Mouse (Mus musculus) intestine, embryonic 14.5 days (tissue): ENCODE results near the gene Zkscan8. TPM values are rescaled to one million over a fixed set of nuclear protein-coding genes. Genes with fewer than 3 reads are reported as not detected.
"Not testable (repeated sequence)": the region's sequence is repeated elsewhere in the genome, so short reads cannot be mapped to it uniquely, and the experiment has no call there.

ENCODE experiments used
- ATAC-seq: fragments of 200-750 bp; cut with Nextera tagmentation; replicated peaks from 2 replicates; pipeline ENCODE4 v1.8.0; 2017; ENCODE audit warnings: low read depth, moderate number of reproducible peaks, moderate TSS enrichment, moderate library complexity; ENCODE audit not compliant: low FRiP score, low TSS enrichment
- DNase-seq: peaks from one replicate; pipeline ENCODE4 v3.0.0-alpha.2; 2018; ENCODE audit warnings: low spot score
- H3K27ac ChIP-seq: fragments of 300-500 bp; sonication (generic); 2 replicates; pipeline ENCODE4 v1.5.1; 2014; ENCODE audit warnings: low read depth, mild to moderate bottlenecking, control low read depth
- H3K27me3 ChIP-seq: fragments of 300-500 bp; sonication (generic); replicated peaks from 2 replicates; pipeline ENCODE4 v1.6.1; 2014; ENCODE audit warnings: low read length, control low read depth; ENCODE audit not compliant: control insufficient read depth, insufficient read depth
- H3K36me3 ChIP-seq: fragments of 300-500 bp; sonication (generic); 2 replicates; pipeline ENCODE4 v1.6.1; 2014; ENCODE audit warnings: low read length, control low read depth; ENCODE audit not compliant: control insufficient read depth, insufficient read depth
- H3K4me1 ChIP-seq: fragments of 300-500 bp; sonication (generic); replicated peaks from 2 replicates; pipeline ENCODE4 v1.6.1; 2014; ENCODE audit warnings: low read length, control low read depth, mixed read lengths; ENCODE audit not compliant: control insufficient read depth, insufficient read depth
- H3K4me2 ChIP-seq: fragments of 300-500 bp; sonication (generic); 2 replicates; pipeline ENCODE4 v1.6.1; 2014; ENCODE audit warnings: low read length
- H3K4me3 ChIP-seq: fragments of 300-500 bp; sonication (generic); 2 replicates; pipeline ENCODE4 v1.5.1; 2014; ENCODE audit warnings: low read depth, low read length, control low read depth, mixed read lengths
- H3K9ac ChIP-seq: fragments of 300-500 bp; sonication (generic); 2 replicates; pipeline ENCODE4 v1.6.1; 2014; ENCODE audit warnings: mild to moderate bottlenecking, low read length
- H3K9me3 ChIP-seq: fragments of 300-500 bp; sonication (generic); 2 replicates; pipeline ENCODE4 v1.6.1; 2016; ENCODE audit warnings: low read length, control low read depth; ENCODE audit not compliant: control insufficient read depth
- WGBS: fragments of 180-500 bp; shearing (Covaris S2); extraction: QIAGEN DNeasy Blood & Tissue Kit; methylation state at CpG from one replicate; pipeline ENCODE4 v1.1.7; 2014; 5-methylcytosine and 5-hydroxymethylcytosine counted together
- polyA plus RNA-seq: library from polyadenylated mRNA; unstranded; fragments of >200 nt; fragmentation: Nextera tagmentation; extraction: Ambion mirVana; gene quantifications from 2 replicates; pipeline ENCODE4 v1.2.1, GENCODE M21; 2014

The Zkscan8 gene
- polyA plus RNA-seq: 8.2 and 9.6 TPM in 2 replicates

- Histone ChIP-seq H3K27me3 (no peaks in the 10 kb centered on the region), H3K9me3 (no peaks in the 10 kb centered on the region), H3K4me1 (peaks cover 7% of the 10 kb centered on the region), H3K4me3 (peak within 1 kb of the TSS; percentile 60), H3K9ac (peak within 1 kb of the TSS; percentile 94), H3K27ac (peak within 1 kb of the TSS; percentile 91), H3K36me3 (peaks cover 13% of the 10 kb centered on the region), H3K4me2 (peak within 1 kb of the TSS; percentile 74)
- ATAC-seq (peak; percentile 96), DNase-seq (peak; percentile 97)
- WGBS: under 1% methylated on average over 39 of the region's 39 CpGs
Observed at GRCm38 (mm10) chr13:21530781-21531201, at the start of gene Zkscan8. Zkscan8 (minus strand) TSS chr13:21531120.

DNA sequence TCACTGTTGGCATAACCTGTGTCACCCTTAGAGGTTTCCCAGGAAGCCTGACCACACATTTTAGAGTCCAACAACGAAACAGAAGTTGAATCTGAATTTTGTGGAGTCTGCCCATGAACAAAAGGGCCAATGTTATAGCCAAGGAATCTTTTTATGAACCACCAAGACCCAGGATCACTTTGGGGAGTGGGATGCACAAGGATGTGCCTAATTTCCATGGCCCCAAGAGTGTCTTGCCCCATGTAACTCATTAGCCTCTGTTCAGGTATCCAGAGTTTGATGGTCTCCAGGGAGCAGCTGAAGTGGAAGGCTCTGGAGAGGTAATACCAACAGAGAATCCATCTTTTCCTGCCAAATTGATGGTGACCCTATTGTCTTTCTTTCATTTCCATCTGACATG lies 28.9 kb upstream of the Zkscan8 start, which contains the start of gene Olfr1535:
Gene Olfr1535 (minus strand): TSS at position 101 of the 400 bp plus-strand sequence.
- Histone ChIP-seq H3K27ac (no peak within 1 kb of the TSS), H3K27me3 (no peaks in the 10 kb centered on the region), H3K4me3 (no peak within 1 kb of the TSS), H3K9me3 (no peaks in the 10 kb centered on the region), H3K4me1 (no peaks in the 10 kb centered on the region), H3K4me2 (no peak within 1 kb of the TSS), H3K9ac (no peak within 1 kb of the TSS), H3K36me3 (no peaks in the 10 kb centered on the region)
- WGBS: 59% methylated on average over 1 of the region's 1 CpGs
- no peak for ATAC-seq
- no peak for DNase-seq

- DNase-seq (no peak), ATAC-seq (no peak)
- Histone ChIP-seq H3K9ac (no peak overlapping the region), H3K36me3 (no peaks in the 10 kb centered on the region), H3K4me1 (no peaks in the 10 kb centered on the region), H3K27me3 (no peaks in the 10 kb centered on the region), H3K4me2 (no peak overlapping the region), H3K9me3 (no peaks in the 10 kb centered on the region), H3K4me3 (no peak overlapping the region), H3K27ac (no peak overlapping the region)
- 50% methylated on average over 3 of the region's 3 CpGs for WGBS
Observed at GRCm38 (mm10) chr13:21550416-21551110, 19.6 kb upstream of the Zkscan8 start.

GRCm38 (mm10) chr13:21549487-21549886 lies 18.6 kb upstream of the Zkscan8 start:
- no peak for DNase-seq
- Histone ChIP-seq H3K9ac (no peak overlapping the region), H3K27ac (no peak overlapping the region), H3K36me3 (no peaks in the 10 kb centered on the region), H3K4me1 (no peaks in the 10 kb centered on the region), H3K27me3 (no peaks in the 10 kb centered on the region), H3K9me3 (no peaks in the 10 kb centered on the region), H3K4me3 (no peak overlapping the region), H3K4me2 (no peak overlapping the region)
- WGBS: 86% methylated on average over 3 of the region's 3 CpGs
- ATAC-seq: no peak

- 75% methylated on average over 1 of the region's 1 CpGs for WGBS
- Histone ChIP-seq H3K27ac (no peak within 1 kb of the TSS), H3K4me1 (no peaks in the 10 kb centered on the region), H3K9ac (no peak within 1 kb of the TSS), H3K36me3 (no peaks in the 10 kb centered on the region), H3K4me2 (no peak within 1 kb of the TSS), H3K9me3 (no peaks in the 10 kb centered on the region), H3K27me3 (no peaks in the 10 kb centered on the region), H3K4me3 (no peak within 1 kb of the TSS)
- no peak for ATAC-seq
- no peak for DNase-seq
Observed at GRCm38 (mm10) chr13:21542708-21543107, 11.8 kb upstream of the Zkscan8 start, which contains the start of gene Olfr1366. Olfr1366 (minus strand) TSS chr13:21542808.

- Histone ChIP-seq H3K27me3 (no peaks in the 10 kb centered on the region), H3K36me3 (peaks cover 19% of the 10 kb centered on the region), H3K4me3 (peak overlapping the region; percentile 60), H3K9ac (peak overlapping the region; percentile 94), H3K9me3 (no peaks in the 10 kb centered on the region), H3K4me2 (peak overlapping the region; percentile 74), H3K4me1 (peaks cover 7% of the 10 kb centered on the region), H3K27ac (no peak overlapping the region)
- 44% methylated on average over 7 of the region's 7 CpGs for WGBS
- DNase-seq (no peak), ATAC-seq (no peak)
Observed at GRCm38 (mm10) chr13:21530136-21530535, 784 bp downstream of the Zkscan8 start.

GRCm38 (mm10) chr13:21506221-21506649 lies 24.7 kb downstream of the Zkscan8 start:
- H3K36me3 ChIP-seq: no peaks in the 10 kb centered on the region
- peak overlapping the region; percentile 61 for H3K9ac ChIP-seq
- peak overlapping the region; percentile 80 for H3K27ac ChIP-seq
- peak; percentile 96 for DNase-seq
- no peaks in the 10 kb centered on the region for H3K4me1 ChIP-seq
- no peaks in the 10 kb centered on the region for H3K9me3 ChIP-seq
- H3K27me3 ChIP-seq: no peaks in the 10 kb centered on the region
- H3K4me3 ChIP-seq: peak overlapping the region; percentile 68
- peak; percentile 100 for ATAC-seq
- H3K4me2 ChIP-seq: peak overlapping the region; percentile 54
- WGBS: 0% methylated on average over 21 of the region's 21 CpGs

DNA sequence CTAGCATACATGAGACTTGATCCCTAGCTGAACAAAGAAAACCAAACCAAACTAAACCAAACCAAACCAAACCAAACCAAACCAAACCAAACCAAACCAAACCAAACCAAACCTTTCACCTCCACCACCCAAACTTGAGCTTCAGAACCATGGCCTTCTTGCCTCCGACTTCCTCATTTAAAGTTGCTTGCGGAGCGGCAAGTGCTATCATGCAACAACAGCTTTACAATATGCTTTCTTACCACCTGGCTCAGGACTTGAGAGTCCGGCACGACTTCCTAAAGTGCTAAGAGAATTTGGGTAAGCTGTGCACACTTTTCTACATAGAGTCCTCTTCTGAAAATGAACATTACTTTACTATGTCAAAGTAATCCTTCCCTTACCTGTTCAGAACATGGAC lies 28.6 kb downstream of the Zkscan8 start:
- Histone ChIP-seq H3K27ac (no peak overlapping the region), H3K4me3 (no peak overlapping the region), H3K36me3 (no peaks in the 10 kb centered on the region), H3K9ac (no peak overlapping the region), H3K9me3 (no peaks in the 10 kb centered on the region), H3K4me1 (no peaks in the 10 kb centered on the region), H3K27me3 (no peaks in the 10 kb centered on the region), H3K4me2 (no peak overlapping the region)
- no peak for ATAC-seq
- DNase-seq: no peak
- WGBS: 88% methylated on average over 5 of the region's 5 CpGs

- not testable (repeated sequence) for H3K9me3 ChIP-seq, DNase-seq, H3K4me3 ChIP-seq, H3K9ac ChIP-seq, H3K4me2 ChIP-seq, ATAC-seq, H3K27ac ChIP-seq, H3K27me3 ChIP-seq, H3K4me1 ChIP-seq, H3K36me3 ChIP-seq
- WGBS: 89% methylated on average over 17 of the region's 17 CpGs
Observed at GRCm38 (mm10) chr13:21501182-21501581, 29.7 kb downstream of the Zkscan8 start, which contains the start of gene Gm11273. Gm11273 (minus strand) TSS chr13:21501418.
